Mouse (Mus musculus) spleen, adult 18-20 months (tissue): ENCODE data around the gene Snx14.
A peak's percentile ranks its signal among the peaks of the same experiment; 100 is the strongest.

Source experiments
- DNase-seq, 2 experiments: peaks; one replicate each; pipeline ENCODE4 v3.0.0; 2022; ENCODE audit warnings: mixed read lengths in 2 of 2

Snx14 gene

DNA sequence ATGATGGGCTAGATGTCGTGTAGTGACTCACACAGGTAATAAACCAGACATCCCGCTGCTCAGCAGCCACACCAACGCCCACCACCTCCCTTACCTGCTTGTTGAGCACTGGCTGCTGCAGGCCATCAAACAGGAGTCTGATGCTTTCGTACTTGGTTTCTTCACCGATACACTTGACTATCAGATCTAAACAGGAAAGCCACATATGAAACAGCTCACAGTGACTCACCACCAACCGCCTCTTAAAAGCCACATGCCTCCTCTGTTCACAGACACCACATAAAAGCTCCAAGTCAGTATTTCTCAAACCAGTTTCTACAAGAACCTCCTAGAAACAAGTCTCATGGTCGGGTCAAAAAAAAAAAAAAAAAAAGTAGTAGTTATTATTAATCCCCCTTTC is 58.7 kb downstream of the Snx14 start:
- no peak for DNase-seq

DNA sequence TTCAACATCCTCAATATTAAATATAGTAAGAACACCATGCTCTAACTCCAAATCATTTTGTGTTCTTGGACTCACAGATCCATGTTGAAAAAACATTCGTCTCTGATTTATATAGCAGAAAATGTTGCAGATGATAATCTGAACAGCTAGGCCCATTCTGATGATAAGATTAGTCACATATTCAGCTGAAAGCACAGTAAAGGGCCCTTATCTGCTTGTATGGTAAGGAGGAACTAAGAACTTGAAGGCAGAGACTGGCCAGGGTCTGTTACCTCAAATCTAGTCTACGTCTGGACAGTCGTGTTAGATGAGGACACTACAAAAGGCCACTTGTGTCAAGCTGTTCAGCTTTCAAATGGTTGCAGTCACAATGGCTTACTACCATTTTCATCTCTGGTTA is 59.7 kb downstream of the Snx14 start:
- no peak for DNase-seq

- DNase-seq, result no peak
Measured at GRCm38 (mm10) chr9:88377483-88377882, 61.3 kb downstream of the Snx14 start.

DNA sequence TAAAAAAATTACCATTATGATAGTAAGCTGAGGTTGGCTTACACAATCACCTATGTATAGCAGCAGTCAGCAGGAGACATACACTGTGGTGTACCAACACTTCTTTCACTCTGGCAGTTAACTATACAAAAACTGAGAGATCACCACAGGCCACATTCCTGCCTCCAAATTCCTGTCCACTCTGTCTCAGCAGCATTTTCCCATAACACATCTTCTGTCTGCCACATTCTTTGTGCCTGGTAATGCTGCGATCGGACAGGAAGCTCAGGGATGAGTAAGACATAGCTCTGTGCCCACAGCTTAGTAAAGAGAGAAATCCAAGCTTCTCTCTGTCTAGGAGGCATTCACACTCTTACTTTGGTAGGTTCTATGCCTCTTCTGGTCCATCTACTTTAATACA is 65.8 kb downstream of the Snx14 start:
- no peak for DNase-seq

DNA sequence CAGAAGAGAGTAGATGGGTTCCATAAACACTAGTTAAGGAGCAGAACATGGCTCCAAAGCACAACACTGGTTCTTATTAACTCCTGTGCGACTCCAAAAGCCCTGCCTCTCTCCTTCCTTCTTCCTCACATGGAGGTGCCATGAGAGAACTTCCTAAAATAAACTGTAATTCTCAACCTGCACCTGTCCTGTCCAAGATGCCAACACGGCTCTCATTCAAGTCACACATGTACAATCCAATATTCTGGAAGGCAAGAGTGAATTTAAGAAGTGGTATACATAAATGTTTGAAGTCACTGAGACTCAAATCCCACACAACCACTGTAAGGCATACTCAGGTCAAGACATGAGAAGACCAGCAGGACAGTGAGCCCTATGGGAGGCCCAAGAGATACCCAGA is 67.6 kb downstream of the Snx14 start:
- DNase-seq, result no peak

GRCm38 (mm10) chr9:88369666-88370065 is 69.1 kb downstream of the Snx14 start:
- DNase-seq, result no peak

DNA sequence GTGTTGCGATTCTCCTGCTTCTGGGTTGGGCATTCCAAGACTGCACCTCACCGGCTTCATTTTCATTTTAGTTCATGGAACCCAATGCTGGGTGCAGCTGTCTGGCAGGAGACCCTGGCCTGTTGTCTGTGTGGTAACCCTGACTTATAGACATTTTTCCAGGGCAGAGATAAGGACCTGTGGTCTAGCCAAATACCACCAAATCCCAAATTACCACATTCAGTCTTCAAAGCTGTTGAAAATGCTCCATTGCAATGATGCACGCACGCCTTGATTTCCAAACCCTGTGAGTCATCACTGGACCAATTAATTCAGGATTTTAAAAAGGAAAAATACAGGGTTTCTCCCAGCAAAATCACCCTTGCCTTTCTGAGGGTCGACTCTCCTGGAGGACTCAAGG is 70.3 kb downstream of the Snx14 start:
- no peak for DNase-seq

DNA sequence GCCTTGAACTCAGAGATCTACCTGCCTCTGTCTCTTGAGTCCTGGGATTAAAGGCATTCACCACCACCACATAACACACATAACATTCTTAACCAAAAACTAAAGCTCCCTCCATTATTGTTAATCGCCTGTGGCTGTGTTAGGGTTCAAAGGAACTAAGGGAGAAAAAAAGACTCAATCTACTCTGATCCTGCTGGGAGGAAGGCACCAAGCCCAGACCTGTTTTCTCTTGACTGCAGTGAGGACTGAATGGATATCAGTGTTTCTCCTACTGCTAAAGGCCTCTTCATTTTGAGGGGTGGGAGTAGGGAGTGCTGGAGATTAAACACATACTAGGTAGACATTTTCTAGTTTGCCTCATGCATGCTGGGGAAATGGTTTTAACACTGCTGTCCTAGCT is 71.0 kb downstream of the Snx14 start:
- DNase-seq, result no peak

- DNase-seq, result no peak
Measured at GRCm38 (mm10) chr9:88367322-88367721, 71.4 kb downstream of the Snx14 start.

GRCm38 (mm10) chr9:88366819-88367218 is 71.9 kb downstream of the Snx14 start:
- DNase-seq, result no peak

DNA sequence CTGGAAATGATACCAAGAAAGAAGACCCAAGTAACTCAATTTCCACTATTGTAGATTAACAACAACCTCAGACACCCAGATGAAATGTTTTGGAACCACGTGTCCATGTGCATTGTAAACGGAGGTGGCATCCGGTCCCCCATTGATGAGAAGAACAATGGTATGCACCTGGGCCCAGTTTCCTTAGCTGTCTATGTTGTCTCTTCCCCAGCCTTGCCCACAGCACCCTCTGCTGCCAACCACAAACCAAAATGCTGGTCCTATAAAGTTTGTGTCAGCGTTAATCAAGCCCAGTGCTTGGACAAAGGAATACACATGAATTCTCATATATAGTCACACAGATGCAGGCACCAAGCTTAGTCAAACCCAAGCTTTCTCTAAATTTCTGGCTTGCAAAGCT is 72.5 kb downstream of the Snx14 start:
- DNase-seq, result peak in 1 of 2 experiments; percentile 17

- DNase-seq, result no peak
Measured at GRCm38 (mm10) chr9:88363102-88363501, 75.7 kb downstream of the Snx14 start.

GRCm38 (mm10) chr9:88362055-88362850 is 76.5 kb downstream of the Snx14 start:
- DNase-seq, result no peak

DNA sequence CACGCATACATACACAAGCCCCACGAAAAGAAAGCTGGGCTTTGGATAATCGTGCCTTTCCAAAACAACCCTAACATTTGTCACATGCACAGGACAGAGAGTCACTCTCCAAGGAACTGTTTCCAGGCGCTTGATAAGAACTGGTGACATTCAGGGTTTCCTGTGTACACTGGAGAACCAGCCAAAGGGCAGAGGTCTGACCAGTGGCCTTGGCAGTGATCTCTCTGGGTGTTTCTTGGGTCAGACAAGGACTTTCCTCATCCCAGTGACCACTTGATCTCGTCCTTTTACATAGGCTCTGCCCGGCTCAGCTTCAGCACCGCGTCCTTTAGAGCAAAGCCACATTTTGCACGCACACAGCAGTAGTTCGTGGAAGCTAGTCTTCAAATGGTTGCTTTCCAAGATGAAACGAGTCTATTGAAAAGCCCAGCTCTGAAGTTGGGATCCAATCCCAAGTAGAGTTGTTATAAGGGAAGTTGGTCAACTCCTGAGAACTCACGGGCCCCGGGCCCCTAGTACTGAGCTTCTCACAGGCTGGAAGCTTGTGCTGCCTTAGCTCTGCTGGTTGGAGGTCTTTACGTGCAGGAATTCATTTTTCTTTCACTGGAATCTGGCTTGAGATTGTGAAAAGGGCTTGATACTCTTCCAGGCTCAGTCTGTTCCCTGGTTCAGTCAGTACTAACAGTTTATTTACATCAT is 77.4 kb downstream of the Snx14 start:
- DNase-seq, result no peak

- DNase-seq, result no peak
Measured at GRCm38 (mm10) chr9:88359140-88359539, 79.6 kb downstream of the Snx14 start.

- DNase-seq, result no peak
Measured at GRCm38 (mm10) chr9:88357173-88357572, 81.6 kb downstream of the Snx14 start.

- no peak for DNase-seq
Measured at GRCm38 (mm10) chr9:88353459-88353858, 85.3 kb downstream of the Snx14 start.

GRCm38 (mm10) chr9:88352741-88353140 is 86.0 kb downstream of the Snx14 start:
- DNase-seq, result no peak

DNA sequence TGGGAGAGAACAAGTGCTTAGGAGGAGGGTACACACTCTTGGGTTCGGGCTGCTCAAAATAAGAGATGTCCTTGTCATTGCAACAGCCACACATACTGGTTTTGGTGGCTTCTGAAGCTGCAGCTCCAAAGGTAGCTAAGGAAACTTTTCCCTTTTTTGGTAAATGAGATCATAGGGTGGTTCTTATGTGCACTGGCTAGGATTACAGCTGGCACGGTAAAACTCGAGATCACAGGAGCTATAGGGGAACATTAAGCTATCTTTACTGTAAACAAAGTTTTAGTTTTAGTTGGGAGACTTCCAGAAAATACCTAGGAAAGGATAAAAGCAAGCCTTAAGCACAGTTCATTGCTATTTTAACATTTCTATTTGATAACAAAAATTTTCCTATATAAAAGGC is 87.6 kb downstream of the Snx14 start:
- no peak for DNase-seq

- DNase-seq, result no peak
Measured at GRCm38 (mm10) chr9:88350317-88350716, 88.4 kb downstream of the Snx14 start.

GRCm38 (mm10) chr9:88348623-88349022 is 90.1 kb downstream of the Snx14 start:
- no peak for DNase-seq

- DNase-seq, result no peak
Measured at GRCm38 (mm10) chr9:88346857-88347256, 91.9 kb downstream of the Snx14 start.

DNA sequence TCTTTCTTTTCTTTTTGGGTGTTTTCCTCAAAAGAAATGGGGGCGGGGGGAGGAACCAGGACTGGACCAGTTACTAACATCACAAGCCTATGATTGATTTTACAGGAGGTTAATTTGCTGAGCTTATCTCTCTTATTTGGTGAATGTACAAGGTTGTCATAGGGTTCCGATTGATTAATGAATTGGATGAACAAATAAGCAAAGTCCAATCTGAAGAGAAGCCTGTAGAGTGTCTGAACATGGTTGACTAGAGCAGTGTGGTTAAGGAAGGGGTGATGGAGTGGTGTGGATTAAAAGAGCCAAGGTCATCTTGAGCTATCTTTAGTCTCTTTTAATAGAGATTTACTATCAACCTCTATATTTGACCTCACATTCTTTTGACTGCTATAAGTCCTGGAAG is 94.3 kb downstream of the Snx14 start:
- no peak for DNase-seq

DNA sequence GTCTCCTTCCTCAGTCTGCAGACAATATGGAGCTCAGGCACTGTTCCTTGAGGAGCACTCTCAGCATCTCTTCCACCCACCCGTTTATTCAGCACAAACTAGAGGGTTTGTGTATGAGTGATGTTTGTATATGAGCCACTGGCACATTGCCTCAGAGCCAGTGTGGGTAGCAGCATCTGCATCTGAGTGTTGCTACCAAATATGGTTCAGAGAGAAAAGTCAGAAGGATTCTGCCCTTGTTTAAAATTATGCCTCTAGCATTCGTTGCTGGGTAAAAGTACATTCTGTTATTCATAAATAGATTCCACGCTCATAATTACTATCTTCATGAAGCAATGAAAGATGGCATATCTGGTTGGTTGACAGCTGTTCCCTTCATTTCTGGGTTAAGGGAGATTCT is 96.1 kb downstream of the Snx14 start:
- no peak for DNase-seq

DNA sequence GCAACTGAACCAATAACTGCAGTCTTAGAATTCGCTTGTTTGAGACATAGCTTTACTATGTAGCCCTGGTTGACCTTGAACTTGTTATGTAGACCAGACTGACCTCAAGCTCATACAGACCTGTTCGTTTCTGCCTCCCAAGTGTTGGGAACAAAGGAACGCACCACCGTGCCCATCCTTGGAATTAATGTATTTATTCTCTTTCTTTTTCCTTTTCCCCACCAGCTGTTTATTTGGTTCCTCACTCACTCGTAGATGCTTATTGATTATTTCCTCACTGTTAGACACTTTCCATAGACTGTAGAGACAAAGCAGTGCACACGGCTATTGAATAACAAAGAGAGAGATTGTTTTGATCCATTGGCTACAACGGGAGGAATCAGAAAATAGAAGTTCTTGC is 96.5 kb downstream of the Snx14 start:
- no peak for DNase-seq
